Mouse (Mus musculus) cerebellum, adult 2 months (tissue): Measurements from ENCODE around the gene Afdn.

Experiments used
- CTCF ChIP-seq: fragments of 200-500 bp; IDR thresholded peaks from 2 replicates; pipeline ENCODE4 v1.5.1; 2011; ENCODE audit warnings: low read depth, mild to moderate bottlenecking, control low read depth, low read length, moderate library complexity, borderline replicate concordance; ENCODE audit not compliant: insufficient read depth
- POLR2A ChIP-seq: fragments of 200-500 bp; IDR thresholded peaks from 2 replicates; pipeline ENCODE4 v1.6.1; 2011; ENCODE audit warnings: low read length, control low read depth, borderline replicate concordance; ENCODE audit not compliant: insufficient read depth

DNA sequence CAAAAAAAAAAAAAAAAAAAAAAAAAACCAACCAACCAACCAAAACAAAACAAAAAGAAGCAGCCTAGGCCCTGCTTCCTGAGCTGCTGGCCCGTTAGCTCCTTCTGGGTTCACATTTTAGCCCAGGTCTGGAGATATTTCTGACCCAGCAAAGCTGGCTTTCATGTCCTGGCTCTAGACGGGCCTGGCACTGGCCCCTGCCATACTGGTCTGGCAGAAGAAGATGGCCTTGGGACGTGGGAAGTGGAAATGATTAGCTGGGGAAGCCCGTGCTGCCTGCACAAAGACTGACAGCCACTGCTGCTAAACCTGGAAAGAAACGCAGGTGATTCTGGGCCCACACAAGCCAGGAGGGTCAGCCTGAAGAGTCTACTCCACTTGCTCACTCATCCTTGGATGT lies 49.2 kb upstream of the Afdn start:
- no peak for TF ChIP-seq POLR2A
- no peak for TF ChIP-seq CTCF
